Mouse (Mus musculus) left cerebral cortex, postnatal 25 days (tissue): ENCODE results near the gene Bet1l. TPM values are rescaled to one million over a fixed set of nuclear protein-coding genes. Genes with fewer than 3 reads are reported as not detected.
A peak's percentile ranks its signal among the peaks of the same experiment; 100 is the strongest.

ENCODE experiments used
- DNase-seq, 2 experiments: peaks; one replicate each; pipeline ENCODE4 v3.0.0; 2022; ENCODE audit warnings: low spot score in 2 of 2, mixed read lengths in 1 of 2
- intact Hi-C: fragments of 180-260 bp; cut with DNase I; formaldehyde crosslinking; loops from one replicate; pipeline ENCODE4 v1.15.1; 2025
- total RNA-seq, 2 experiments: library from RNA; stranded (reverse); gene quantifications; 2 replicates each; pipeline ENCODE4 v1.2.3; 2021

Bet1l gene
- total RNA-seq, 2 experiments from 2014 or later = 25.9 to 28.1 TPM

DNA sequence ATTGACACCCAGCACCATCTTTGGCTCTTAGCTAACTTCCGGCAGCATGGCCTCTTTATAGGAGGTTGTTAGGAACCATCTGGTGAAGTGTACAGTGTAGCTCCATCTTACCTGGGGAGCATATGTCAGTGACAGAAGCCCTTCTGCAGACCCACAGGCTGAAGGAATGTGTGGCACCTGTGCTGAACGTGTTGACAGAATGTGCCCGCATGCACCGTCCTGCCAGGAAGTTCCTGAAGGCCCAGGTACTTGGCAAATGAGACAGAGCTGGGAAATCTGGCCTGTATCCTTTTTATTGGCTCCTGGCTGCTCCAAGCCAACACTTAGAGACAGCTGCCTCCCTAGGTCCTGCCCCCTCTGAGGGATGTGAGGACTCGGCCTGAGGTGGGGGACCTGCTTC is 3.4 kb upstream of the Bet1l start:
- no peak for DNase-seq

DNA sequence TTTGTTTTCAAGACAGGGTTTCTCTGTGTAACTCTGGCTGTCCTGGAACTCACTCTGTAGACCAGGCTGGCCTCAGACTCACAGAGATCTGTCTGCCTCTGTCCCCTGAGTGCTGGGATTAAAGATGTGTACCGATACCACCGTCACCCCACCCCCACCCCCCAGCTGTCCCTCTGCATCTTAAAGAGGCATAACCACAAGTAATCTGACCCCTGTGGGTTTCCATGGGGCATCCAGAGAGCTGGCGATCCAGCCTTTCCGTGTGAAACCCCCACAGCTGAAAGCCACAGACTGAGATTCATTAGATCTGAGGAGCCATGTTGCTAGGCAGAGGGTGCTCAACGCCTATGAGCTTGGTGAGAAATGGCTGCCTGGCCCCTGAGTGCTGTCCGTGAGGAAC is 2.6 kb upstream of the Bet1l start:
- intact Hi-C loops = no loop called here
- no peak for DNase-seq

More for the DNA sequence above, 3.4 kb upstream of the Bet1l start:
- intact Hi-C loops = no loop called here

DNA sequence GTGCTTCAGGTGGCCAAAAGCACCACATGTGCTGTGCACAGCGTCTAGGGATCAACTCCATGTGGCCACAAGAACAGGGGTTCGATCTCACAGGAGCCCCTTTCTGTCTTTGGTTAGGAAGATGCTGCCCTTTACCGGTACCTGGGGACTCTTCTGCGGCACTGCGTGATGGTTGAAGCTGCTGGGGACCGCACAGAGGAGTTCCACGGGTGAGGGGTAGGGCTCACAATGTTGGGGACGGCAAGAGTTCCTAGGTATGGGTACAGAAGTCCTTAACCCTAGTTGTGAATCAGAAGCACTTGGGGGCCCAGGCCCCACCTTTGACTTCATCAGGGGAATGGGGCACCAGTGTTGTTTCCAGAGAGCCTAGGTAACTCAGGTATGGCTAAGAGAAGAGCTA is 1.4 kb upstream of the Bet1l start:
- intact Hi-C loops = no loop called here
- DNase-seq = no peak

DNA sequence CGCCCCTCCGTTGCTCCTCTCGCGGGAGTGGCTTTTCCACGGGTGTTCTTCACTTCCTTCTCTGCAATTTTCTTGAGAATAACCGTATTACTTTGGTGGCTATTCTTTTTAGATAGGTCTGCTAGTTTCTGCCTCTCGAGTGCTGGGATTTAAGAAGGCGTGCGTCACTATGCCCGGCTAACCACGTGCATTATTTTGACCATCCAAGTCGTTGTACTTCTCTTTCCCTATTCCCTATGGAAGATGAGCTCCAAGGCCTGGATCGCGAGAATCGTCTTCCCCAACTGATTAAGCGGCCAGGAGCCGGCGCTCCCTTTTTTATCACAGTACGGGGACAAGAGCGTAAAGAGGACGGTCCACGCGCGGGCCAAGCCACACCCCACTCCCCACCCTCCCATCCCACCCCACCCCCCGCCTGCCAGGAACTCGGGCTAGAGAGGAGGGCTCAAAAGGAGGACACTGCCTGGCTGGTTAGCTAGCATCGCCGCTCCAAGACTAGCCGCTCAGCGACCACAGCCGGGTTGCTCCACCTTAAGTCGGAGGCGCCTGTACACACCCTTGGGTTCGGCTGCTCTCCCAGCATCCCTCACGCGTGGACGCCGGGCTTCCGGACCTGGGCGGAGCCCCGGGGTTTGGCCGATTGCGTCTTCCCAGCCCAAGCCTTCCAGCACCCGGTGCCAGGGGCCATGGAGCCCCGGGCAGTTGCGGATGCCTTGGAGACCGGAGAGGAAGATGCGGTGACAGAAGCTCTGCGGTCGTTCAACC is 410 bp downstream of the Bet1l start, which contains the start of gene Ric8a:
Gene Ric8a, plus strand, starts transcription at position 173 of the 765 bp plus-strand sequence.
- intact Hi-C loops = loop anchor here (1.0 to 2.0 kb wide), 3 partner anchors 24 to 315 kb away; partner anchors contain the start of genes B4galnt4, Psmd13 and Rnh1
- peak; percentile 89 to 93 for DNase-seq

DNA sequence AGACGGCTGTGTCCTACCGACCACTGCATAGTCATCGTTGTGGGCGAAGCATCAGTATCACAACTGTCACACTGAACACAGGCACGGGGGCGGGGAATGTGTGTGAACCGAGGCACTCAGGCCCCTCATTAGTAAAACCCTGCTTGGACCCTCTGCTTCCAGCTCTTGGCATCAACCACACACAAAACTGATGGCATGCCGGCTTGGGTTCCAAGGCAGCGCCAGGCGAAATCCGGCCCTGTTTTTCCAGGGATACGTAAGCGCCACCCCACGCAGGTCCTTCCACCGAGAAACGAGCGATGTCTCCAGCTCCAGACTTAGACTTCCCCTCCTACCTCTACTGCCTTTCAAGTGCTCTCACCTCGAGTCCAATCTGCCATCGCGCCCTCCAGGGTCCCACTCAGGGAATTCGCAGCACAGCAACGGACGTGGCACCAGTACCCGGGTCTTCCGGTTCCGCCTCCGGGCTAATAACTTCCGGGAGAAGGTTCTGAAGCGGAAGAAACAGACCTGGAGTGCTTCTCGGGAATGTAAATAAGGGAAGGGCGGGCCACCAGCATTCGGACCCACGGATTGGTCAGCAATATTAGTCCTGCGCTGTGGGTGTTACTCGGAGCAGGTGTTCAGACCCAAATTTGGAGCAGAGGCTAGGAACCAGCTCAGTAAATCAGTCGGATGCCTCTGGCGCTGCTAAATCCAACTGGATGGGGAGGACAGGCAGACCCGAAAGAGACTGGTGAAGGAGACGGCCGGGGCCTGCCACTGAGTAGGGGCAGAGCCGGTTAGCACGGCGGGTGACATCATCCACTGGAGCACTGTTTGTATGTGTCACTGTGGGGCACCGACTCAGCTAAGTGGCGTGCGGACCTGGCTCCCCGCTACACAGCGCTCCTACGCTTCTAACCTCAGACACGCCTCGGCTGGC is 1.3 kb downstream of the Bet1l start, which contains the start of gene Gm45785:
Gene Gm45785, minus strand, starts transcription at position 472 of the 925 bp plus-strand sequence.
- intact Hi-C loops = loop anchor here (1.0 to 2.0 kb wide), 2 partner anchors 25 to 205 kb away; partner anchors contain the start of genes B4galnt4 and Psmd13
- DNase-seq = peak; percentile 82 to 95

DNA sequence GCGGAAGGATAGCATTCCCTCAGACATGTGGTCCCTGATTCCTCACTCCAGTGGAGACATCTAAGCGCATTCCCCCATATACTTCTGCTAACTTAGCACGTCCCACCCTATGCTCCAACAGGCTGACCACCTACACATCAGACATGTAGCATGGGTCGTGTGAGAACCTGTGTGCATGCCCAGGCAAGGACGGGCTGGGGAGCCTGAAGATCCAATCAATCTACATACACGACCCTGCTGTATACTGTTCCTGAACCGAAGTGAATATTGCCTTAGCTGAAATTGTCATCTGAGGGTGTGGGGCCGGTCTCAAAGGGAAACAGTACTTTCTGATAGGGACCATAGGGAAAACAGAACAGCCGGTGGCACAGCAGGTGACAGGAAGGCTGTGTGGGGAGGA is 2.2 kb downstream of the Bet1l start:
- no peak for DNase-seq
- intact Hi-C loops = no loop called here

DNA sequence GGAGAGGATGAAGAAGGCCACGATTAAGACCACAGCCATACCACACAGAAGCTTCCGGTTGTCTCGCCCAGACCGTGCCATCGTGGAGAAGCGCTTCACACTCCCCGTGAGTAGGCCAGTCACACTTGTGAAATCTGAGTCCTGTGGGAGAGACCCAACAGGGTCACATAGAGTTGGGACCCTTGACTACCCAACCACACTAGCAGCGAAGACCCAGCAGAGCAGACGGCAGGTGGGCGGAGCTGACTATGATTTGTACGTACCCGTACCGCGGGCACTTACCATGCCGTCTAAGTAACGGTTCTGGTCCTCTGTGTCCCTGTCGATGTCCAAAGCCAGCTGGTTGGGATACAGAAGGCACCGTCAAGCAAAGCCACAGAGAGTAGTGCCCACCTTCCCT is 2.9 kb downstream of the Bet1l start:
- no peak for DNase-seq
- intact Hi-C loops = no loop called here

DNA sequence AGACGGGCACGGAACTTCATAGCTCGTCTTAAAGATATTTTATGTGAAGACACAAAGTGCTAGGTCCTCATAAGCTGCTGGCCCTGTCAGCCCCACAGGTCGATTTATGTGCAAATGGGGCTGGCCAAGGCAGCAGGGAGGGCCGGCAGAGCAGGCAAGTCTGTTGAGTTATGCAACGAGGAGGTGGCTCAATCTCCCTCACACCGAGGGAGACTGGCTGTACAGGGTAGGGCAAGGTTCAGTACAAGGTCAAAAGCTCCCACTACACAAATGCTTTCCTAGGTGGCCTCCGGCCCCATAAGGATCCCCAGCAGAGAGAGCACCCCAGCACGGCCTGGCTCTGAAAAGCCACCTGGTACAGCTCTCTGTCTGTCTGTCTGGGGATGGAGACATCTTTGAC is 4.0 kb downstream of the Bet1l start:
- intact Hi-C loops = no loop called here
- DNase-seq = no peak

DNA sequence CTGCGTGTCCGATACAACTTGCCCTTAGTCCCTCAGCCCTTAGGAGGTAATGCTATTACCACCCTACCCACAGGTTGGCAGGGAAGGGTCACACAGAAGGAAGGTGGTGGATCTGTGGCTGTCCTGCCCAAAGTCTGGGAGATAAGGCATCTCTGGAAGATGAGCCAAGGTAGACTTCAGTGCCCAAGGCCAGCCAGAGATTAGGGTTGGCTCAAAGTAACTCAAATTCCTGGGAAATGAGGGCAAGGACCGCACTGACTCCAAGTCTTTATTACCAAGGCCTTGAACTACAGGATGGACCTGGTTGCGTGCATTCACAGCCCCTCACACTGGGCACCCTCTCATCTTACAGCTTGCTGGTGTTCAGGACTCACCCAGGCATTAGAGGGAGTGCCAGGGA is 5.5 kb downstream of the Bet1l start:
- no peak for DNase-seq
- intact Hi-C loops = no loop called here

DNA sequence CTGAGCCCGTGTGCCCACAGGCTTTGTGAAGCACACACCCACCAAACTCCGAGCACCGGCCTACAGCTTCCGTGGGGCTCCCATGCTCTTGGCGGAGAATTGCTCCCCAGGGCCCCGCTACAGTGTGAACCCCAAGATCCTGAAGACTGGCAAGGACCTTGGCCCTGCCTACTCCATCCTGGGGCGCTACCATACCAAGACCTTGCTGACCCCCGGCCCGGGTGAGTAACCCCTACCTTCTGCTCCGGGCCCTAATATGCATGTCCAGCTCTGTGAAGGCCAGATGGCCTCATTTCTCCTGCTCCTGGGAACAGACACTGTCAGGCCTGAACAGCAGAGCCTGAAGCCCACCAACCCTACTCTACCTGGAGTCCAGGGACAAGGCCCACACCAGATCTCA is 8.8 kb downstream of the Bet1l start:
- intact Hi-C loops = no loop called here
- DNase-seq = no peak

DNA sequence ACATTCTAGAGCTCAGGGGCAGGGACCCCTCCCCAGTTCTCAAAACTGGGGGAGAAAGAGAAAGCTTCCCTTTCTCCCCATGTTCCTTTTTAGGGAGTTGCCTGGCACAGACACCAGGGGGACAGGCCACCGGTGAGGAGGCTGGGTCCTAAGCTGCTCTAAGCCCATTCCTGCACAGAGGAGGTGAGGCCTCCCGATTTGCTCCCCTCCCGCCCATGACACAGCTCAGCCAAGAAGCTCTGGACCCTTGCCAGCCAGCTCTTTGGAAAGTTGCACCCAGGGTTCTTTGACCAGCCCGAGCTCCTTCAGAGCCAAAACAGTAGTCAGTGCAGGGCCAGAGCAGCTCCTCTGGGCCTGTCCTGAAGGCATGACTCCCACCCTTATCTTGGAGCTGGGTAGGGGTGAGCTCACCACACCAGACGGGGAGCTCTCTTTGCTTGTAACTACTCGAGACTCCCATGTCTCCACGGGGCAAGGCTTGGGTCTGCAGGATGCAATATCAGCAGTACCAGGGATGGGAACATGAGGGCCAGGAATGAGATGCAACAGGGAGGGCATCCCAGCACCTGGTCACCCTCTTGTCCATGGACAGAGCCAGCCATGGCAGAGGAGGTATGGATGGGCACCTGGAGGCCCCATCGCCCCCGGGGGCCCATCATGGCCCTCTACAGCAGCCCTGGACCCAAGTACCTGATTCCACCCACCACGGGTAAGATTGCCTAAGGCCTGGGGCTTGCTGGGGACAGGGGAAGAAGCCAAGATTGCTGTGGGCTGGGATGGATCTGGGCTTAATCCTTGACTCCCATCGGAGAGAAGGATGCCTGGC is 9.4 kb downstream of the Bet1l start, which contains the start of gene Odf3:
Gene Odf3, plus strand, starts transcription at position 51 of the 826 bp plus-strand sequence.
- intact Hi-C loops = no loop called here
- DNase-seq = no peak

DNA sequence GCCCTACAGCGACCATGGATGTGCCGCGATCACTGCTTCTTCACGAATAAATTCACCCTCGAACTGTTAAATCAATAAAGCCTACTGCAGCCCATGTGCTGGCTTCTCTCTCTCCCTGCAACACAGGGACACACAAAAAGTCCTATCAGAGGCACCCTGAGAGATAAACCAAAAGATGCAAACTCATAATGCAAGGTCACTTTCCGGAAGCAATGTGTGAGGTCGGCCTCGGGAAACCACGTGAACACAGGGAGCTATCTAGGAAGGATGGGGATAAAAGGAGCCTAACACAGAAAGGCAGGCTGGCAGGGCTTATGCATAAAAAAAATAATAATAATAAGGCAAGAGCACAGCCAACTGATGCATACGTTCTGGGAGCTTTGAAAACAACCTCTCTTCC is 10.7 kb downstream of the Bet1l start:
- no peak for DNase-seq
- intact Hi-C loops = no loop called here

DNA sequence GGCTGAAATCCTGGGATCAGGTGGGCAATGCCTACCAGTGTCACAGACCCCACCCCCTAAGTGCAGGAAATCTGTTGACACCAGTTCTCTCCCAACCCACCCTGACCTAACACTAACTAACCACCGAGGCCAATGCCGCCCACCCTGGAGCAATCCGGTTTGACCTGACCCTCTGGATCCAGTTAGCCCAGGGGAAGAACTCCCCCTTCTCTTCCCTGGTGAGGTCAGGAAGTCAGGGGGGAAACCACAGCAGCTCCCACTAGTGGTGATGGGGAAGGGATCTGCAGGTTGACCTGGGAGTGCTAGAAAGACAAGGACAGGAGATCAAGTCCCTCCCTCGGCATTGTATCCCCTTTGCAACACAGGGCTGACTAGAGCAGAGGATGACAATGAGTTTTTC is 11.7 kb downstream of the Bet1l start:
- intact Hi-C loops = loop anchor here (1.0 kb wide), 1 partner anchor 203 kb away; no protein-coding TSS in a partner anchor
- DNase-seq = no peak

DNA sequence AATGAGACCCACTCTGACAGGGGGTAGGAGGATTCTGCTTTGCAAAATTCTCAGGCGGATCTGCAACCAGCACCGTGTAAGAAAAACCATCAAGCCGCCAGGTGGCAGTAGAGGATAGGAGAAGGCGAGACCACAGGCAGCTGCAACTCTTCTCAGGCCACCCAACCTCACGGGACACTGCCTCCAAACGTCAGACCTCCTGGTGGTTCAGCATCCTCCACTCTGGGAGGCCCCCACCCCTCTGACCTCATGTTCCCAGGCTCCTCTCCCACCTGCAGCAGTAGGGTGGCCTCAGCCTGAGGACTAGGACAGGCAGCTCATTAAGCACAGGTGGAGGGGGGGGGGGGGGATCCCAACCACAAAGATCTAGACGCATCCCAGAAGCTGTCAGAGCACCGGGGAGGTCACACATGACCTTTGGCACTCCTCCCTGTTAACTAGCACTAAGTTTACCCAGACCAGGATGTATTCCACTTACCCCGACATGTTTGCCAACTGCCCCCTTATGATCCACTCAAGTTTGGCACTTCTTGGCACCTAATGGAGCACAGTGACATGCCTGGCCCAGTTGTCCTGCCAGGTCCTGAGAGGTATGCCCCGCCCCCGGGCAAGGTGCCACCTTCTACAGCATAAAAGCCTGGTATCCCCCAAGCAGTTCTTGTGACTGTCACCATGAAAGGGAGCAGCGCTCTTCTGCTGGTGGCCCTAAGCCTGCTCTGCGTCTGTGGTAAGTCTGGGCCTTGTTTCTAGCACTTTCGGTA is 12.3 kb downstream of the Bet1l start, which contains the start of gene Scgb1c1:
Gene Scgb1c1, plus strand, starts transcription at position 643 of the 761 bp plus-strand sequence.
- intact Hi-C loops = loop anchor here (1.0 kb wide), 2 partner anchors 58 to 203 kb away; no protein-coding TSS in a partner anchor
- DNase-seq = peak; percentile 83 to 91

DNA sequence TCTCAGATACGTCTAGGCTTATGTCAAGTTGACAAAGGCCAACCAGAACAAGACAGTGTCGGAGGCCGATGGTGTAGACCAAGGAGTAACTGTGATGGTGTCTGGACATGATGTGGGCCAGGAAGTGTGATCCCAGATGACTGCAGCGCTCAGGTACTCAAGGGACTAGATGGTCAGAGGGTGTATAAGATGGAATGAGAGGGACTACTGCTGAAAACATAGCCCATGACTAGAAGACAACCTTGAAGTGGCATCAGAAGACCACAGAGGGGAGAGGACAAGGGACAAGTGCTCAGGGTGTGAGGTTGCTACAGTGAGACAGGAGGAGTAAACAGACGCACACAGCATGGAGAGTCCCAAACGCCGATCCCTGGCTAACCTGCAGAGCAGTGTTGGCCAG is 13.6 kb downstream of the Bet1l start:
- DNase-seq = no peak
- intact Hi-C loops = loop anchor here (1.0 kb wide), 1 partner anchor 59 kb away; no protein-coding TSS in a partner anchor

DNA sequence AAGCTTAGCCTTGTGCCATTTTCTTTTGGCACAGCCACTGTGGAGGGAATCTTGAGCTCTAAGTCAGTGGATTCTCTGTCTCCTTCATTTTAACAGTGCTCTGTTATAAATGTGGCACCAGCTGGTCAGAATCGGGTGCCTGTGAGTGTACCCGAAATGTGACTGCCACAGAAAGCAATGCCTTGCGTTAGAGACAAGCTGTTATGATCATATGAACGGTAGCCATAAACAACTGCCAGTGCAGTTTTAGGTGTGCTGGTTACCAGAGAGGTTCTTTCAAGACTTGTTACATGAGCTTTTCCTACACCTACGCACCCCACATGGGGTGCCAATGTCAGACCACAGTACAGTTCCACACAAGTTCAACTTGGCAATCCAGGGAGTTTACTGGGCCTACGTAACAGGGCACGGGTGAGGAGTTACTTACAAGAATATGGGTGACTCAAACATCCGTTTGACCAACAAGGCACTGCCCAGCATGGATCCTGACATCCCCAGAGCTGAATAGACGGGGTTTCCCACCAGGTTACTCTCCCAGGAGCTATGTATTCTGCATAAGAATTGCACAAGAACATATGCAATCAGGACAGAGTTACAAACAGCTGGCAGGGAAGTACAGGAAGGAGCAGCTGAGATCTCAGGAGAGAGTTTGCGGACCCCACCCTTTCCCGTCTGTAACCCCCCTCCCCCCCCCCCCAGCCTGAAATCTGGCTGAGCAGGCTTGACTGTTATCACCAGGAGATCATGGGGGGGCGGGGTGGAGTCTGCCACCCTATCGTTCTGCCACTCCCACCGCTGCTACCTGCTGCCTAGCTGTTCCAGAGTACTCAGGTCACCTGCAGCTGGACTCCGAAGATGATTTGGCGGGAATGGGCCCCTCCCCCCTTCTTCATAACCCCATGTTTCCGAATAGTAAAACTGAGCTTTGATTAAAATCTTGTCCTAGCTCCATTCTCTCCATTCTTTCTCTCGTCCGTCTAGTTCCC is 16.3 kb downstream of the Bet1l start:
- no peak for DNase-seq
- intact Hi-C loops = no loop called here

DNA sequence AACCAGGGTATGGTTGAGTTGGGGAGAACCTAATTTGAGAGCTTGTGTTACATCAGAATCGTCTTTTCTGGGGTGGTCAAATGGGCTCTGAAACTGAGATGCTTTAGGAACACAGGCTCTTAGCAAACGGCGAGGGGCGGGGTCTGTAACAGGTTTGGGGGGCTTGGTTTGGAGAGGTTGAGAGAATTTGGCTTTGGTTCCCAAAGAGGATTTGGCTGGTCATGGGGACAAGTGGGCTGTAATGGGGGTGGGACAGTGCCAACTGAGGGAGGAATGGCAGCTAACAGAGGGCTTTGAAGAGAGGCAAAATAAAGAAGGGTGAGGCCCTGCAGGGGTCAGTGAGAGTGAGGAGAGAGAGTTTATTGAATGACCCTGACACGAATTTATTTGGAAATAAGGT is 17.8 kb downstream of the Bet1l start:
- intact Hi-C loops = no loop called here
- no peak for DNase-seq
